Mouse (Mus musculus): Measurements from ENCODE around the gene Rpf2. TPM values are rescaled to one million over a fixed set of nuclear protein-coding genes. Genes with fewer than 3 reads are reported as not detected.

Gene Rpf2
- polyA plus RNA-seq, 1 experiment from 2014 or later: 35.5 TPM

DNA sequence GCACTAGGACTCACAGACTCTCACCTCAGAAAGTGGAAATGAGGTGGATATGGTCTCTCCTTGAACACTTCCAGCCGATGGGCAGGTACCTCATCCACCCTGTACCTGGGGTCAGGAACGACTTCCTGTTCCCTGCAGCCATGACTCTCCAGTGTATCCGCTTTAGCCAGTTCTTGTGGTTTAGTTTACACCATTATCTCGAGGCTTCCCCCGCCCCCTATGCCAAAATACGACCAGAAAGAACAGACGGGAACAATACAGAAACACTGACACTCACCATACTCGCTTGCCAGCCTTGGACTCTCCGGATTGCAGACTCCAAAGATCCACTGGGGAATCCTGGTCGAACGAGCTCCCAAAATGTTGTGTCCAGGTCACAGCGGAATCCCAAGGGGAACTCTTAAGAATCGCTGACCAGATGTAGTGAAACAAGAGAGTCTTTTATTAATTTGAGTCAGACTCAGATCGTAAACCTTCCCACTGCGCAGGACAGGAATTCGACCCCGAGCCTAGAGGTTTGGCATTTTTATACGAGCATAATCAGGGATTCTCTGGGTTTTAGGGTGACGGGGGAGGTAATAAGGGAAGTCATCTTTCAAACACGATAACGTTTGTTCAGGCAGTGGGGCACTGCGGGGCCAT lies 55.4 kb downstream of the Rpf2 start:
- Histone ChIP-seq H3K9ac (no peak overlapping the region), H3K36me3 (no peaks in the 10 kb centered on the region), H3K4me1 (replicated peaks) (no peaks in the 10 kb centered on the region), H3K27me3 (0 out of 2 replicates have a peak, but pooled peaks cover 3% of the 10 kb centered on the region), H3K4me2 (peak overlapping the region; percentile 48), H3K9me3 (replicated peaks) (no peaks in the 10 kb centered on the region), H3K4me3 (peak overlapping the region; percentile 12), H3K27ac (no peak overlapping the region)
- 45% methylated on average over 22 of the region's 22 CpGs for WGBS
- ATAC-seq (replicated peaks; ENCODE audit: insufficient number of reproducible peaks, insufficient read depth, low FRiP score, low read depth): no peak

DNA sequence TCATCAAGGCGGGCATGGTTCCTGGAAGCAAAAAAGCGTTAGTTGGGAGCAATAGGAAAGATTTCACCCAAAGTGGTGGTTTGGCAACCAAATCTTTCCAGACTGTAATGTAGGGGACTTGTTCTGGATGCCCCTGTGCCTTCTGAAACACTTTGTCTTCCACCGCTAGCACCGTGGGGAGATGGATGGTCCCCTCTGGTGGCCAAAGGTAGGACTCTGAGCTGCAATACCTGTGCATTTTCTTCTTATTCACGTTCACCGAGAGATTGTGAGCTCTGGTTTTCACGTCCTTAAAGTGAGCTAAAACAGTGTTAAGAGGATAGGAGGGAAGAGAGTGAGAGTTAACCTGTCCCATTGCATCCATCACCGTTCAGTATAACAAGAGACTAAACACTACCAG lies 56.0 kb downstream of the Rpf2 start:
- H3K4me2 ChIP-seq: peak overlapping the region; percentile 48; the same call in 1 of the 2 replicates
- no peaks in the 10 kb centered on the region for H3K36me3 ChIP-seq
- no peaks in the 10 kb centered on the region for H3K4me1 ChIP-seq (replicated peaks)
- no peaks in the 10 kb centered on the region for H3K9me3 ChIP-seq (replicated peaks)
- no peak overlapping the region for H3K27ac ChIP-seq
- no peak overlapping the region for H3K9ac ChIP-seq
- ATAC-seq (replicated peaks; ENCODE audit: insufficient number of reproducible peaks, insufficient read depth, low FRiP score, low read depth): no peak
- H3K27me3 ChIP-seq: 0 out of 2 replicates have a peak, but pooled peaks cover 3% of the 10 kb centered on the region
- H3K4me3 ChIP-seq: no peak overlapping the region
- WGBS: 79% methylated on average over 8 of the region's 8 CpGs

GRCm38 (mm10) chr10:40189689-40190088 lies 57.1 kb downstream of the Rpf2 start:
- Histone ChIP-seq H3K9ac (no peak overlapping the region), H3K4me1 (replicated peaks) (no peaks in the 10 kb centered on the region), H3K9me3 (replicated peaks) (no peaks in the 10 kb centered on the region), H3K36me3 (no peaks in the 10 kb centered on the region), H3K4me3 (no peak overlapping the region), H3K4me2 (no peak overlapping the region), H3K27ac (no peak overlapping the region), H3K27me3 (0 out of 2 replicates have a peak, but pooled peaks cover 3% of the 10 kb centered on the region)
- 81% methylated on average over 2 of the region's 2 CpGs for WGBS
- no peak for ATAC-seq (replicated peaks; ENCODE audit: insufficient number of reproducible peaks, insufficient read depth, low FRiP score, low read depth)

DNA sequence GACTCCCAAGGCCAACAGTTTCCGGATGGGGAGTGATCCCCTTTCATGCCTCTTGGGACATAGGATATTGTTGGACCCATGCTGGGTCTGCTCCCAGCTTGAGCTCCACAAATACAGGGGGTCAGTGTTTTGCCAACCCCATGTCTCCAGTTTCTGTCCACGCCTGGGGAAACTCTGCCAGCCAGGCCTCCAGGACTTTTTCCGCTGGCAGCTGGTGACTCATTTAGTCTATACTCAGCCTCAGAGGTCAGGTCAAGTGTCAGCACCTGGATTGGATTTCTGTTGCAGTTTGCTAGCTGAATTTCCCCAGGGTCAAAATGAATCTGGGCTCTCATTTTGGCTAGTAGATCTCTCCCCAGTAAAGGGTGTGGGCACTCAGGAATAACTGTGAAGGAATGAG lies 58.0 kb downstream of the Rpf2 start:
- Histone ChIP-seq H3K9ac (no peak overlapping the region), H3K27me3 (0 out of 2 replicates have a peak, but pooled peaks cover 3% of the 10 kb centered on the region), H3K27ac (no peak overlapping the region), H3K4me2 (no peak overlapping the region), H3K4me3 (no peak overlapping the region), H3K36me3 (no peaks in the 10 kb centered on the region), H3K9me3 (replicated peaks) (no peaks in the 10 kb centered on the region), H3K4me1 (replicated peaks) (no peaks in the 10 kb centered on the region)
- WGBS: 67% methylated on average over 3 of the region's 3 CpGs
- no peak for ATAC-seq (replicated peaks; ENCODE audit: insufficient number of reproducible peaks, insufficient read depth, low FRiP score, low read depth)

GRCm38 (mm10) chr10:40185956-40186355 lies 60.9 kb downstream of the Rpf2 start:
- Histone ChIP-seq H3K36me3 (no peaks in the 10 kb centered on the region), H3K4me3 (no peak overlapping the region), H3K9me3 (replicated peaks) (no peaks in the 10 kb centered on the region), H3K27me3 (no peaks in the 10 kb centered on the region), H3K4me1 (replicated peaks) (no peaks in the 10 kb centered on the region), H3K9ac (no peak overlapping the region), H3K4me2 (no peak overlapping the region), H3K27ac (no peak overlapping the region)
- ATAC-seq (replicated peaks; ENCODE audit: insufficient number of reproducible peaks, insufficient read depth, low FRiP score, low read depth): no peak

DNA sequence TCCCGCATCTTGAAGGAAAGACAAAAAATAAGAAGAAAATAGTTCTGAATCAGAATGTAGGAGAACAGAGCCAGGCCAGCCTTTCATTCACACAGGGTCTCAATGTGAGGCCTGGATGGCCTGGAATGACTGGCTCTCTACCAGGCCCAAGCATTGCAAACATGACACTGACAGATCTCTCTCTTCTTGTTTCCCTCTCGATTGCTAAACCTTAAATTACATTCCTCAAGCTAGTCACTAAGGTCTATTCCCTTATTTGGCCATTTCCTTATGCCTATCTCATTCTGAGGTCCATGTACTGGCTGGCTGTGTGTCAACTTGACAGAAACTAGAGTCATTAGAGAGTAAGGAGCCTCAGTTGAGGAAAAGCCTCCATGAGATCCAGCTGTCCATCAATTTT lies 66.8 kb downstream of the Rpf2 start:
- Histone ChIP-seq H3K4me2 (no peak overlapping the region), H3K27me3 (no peaks in the 10 kb centered on the region), H3K4me3 (no peak overlapping the region), H3K9ac (no peak overlapping the region), H3K36me3 (no peaks in the 10 kb centered on the region), H3K27ac (no peak overlapping the region), H3K9me3 (replicated peaks) (no peaks in the 10 kb centered on the region), H3K4me1 (replicated peaks) (peaks cover 7% of the 10 kb centered on the region)
- 68% methylated on average over 2 of the region's 2 CpGs for WGBS
- no peak for ATAC-seq (replicated peaks; ENCODE audit: insufficient number of reproducible peaks, insufficient read depth, low FRiP score, low read depth)

DNA sequence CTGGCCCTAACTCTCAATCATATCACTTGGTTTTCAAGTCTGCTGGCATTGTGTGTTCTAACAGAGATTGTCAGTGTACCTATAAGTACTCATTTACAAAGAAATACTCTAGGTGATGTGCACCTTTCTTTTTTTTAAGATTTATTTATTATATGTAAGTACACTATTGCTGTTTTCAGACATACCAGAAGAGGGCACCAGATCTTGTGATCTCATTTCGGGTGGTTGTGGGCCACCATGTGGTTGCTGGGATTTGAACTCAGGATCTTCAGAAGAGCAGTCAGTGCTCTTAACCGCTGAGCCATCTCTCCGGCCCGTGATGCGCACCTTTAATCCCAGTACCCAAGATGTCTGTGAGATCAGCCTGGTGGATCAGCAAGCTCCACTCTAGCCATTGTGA lies 67.7 kb downstream of the Rpf2 start:
- no peaks in the 10 kb centered on the region for H3K9me3 ChIP-seq (replicated peaks)
- H3K4me1 ChIP-seq (replicated peaks): peaks cover 7% of the 10 kb centered on the region
- no peak overlapping the region for H3K27ac ChIP-seq
- H3K4me2 ChIP-seq: no peak overlapping the region
- H3K4me3 ChIP-seq: no peak overlapping the region
- H3K9ac ChIP-seq: no peak overlapping the region
- H3K36me3 ChIP-seq: no peaks in the 10 kb centered on the region
- H3K27me3 ChIP-seq: no peaks in the 10 kb centered on the region
- WGBS: 93% methylated on average over 5 of the region's 5 CpGs
- no peak for ATAC-seq (replicated peaks; ENCODE audit: insufficient number of reproducible peaks, insufficient read depth, low FRiP score, low read depth)

- no peaks in the 10 kb centered on the region for H3K27me3 ChIP-seq
- H3K9ac ChIP-seq: no peak overlapping the region
- H3K36me3 ChIP-seq: no peaks in the 10 kb centered on the region
- ATAC-seq (replicated peaks; ENCODE audit: insufficient number of reproducible peaks, insufficient read depth, low FRiP score, low read depth): peak; percentile 79
- no peaks in the 10 kb centered on the region for H3K9me3 ChIP-seq (replicated peaks)
- peaks cover 7% of the 10 kb centered on the region for H3K4me1 ChIP-seq (replicated peaks)
- H3K4me2 ChIP-seq: peak overlapping the region; percentile 43
- 13% methylated on average over 6 of the region's 6 CpGs for WGBS
- H3K27ac ChIP-seq: peak overlapping the region; percentile 46; the same call in 1 of the 2 replicates
- peak overlapping the region; percentile 11; the same call in 1 of the 2 replicates for H3K4me3 ChIP-seq
Measured at GRCm38 (mm10) chr10:40177323-40177962, 69.4 kb downstream of the Rpf2 start.

Other genes starting within 250 kb of the Rpf2 start
- 0.62 and 1.0 TPM in 2 replicates for gene Mfsd4b1, start 221.8 kb downstream of the Rpf2 start, polyA plus RNA-seq (2015; fragmentation: Nextera tagmentation; extraction: Ambion mirVana)
- 14.8 and 20.8 TPM in 2 replicates for gene Slc16a10, start 104.8 kb downstream of the Rpf2 start, polyA plus RNA-seq (2015; fragmentation: Nextera tagmentation; extraction: Ambion mirVana)
- 59.9 and 65.9 TPM in 2 replicates for gene Gtf3c6, start 11.1 kb upstream of the Rpf2 start, polyA plus RNA-seq (2015; fragmentation: Nextera tagmentation; extraction: Ambion mirVana)
- gene Amd1, start 55.1 kb upstream of the Rpf2 start, polyA plus RNA-seq (2015; fragmentation: Nextera tagmentation; extraction: Ambion mirVana): 34.5 and 34.7 TPM in 2 replicates
- 5.3 and 6.9 TPM in 2 replicates for gene Cdk19, start 92.5 kb upstream of the Rpf2 start, polyA plus RNA-seq (2015; fragmentation: Nextera tagmentation; extraction: Ambion mirVana)

Measured in heart, embryonic 15.5 days (tissue).